15 mouse cellular contexts compared by ENCODE assay signal in the genomic region with DNA sequence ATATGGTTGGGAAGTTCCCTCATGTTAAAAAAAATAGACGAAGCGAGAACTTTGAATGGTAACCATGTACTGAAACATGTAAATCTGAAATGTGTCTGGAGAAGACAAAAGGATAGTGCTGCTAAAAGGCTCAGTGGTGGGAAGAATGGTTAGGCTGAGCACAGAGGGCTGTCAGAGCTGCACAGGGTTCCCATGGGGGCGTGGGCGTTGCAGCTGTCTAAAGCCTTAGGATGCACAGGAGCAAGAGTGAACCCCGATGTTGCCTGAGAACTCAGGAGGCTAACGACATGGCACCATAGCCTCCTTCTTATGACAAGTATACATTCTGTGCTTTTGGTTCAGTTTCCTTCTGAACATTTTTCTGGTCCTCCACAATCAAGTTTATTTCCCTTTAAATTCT.
DNase-seq lines count a peak whose midpoint lies in the region; ATAC-seq and TF ChIP-seq lines count a peak whose summit lies in the region.
"Had no signal": no experiment of that assay in that cellular context is flagged by ENCODE, and none has a peak within 500 bp of the region (broad histone marks: within the 10 kb centered on the region; RNA-seq: fewer than 3 reads in every experiment).

No protein-coding gene starts in this region.

- DNase-seq in gastrocnemius, postnatal 14 days, result peak; percentile 11
- DNase-seq in gastrocnemius, postnatal 25 days, result no peak
- DNase-seq in left cerebral cortex, adult 11 months (ENCODE audit: low spot score), result peak; percentile 10
- DNase-seq in left cerebral cortex, postnatal 25 days (ENCODE audit: low spot score in 2 of 2), result no peak
- peak; percentile 10 for DNase-seq in brain, embryonic 14.5 days (ENCODE audit: low read depth)
- DNase-seq in layer of hippocampus, adult 9-11 months, result peak; percentile 60
- DNase-seq: cerebellum, adult 11-12 months; liver, postnatal 0 days; thymus, adult 18-20 months had no signal

- TF ChIP-seq POLR2A in brain, embryonic 14.5 days (IDR thresholded peaks at IDR 0.05; ENCODE audit: borderline replicate concordance, extremely low read depth, insufficient read depth, insufficient read length, poor library complexity, severe bottlenecking), result no peak

- no peak for ATAC-seq in erythroblast, adult 5-6 weeks (replicated peaks; ENCODE audit: low FRiP score, poor library complexity, severe bottlenecking)
- ATAC-seq in forebrain, embryonic 16.5 days, result no peak

- WGBS in forebrain, embryonic 16.5 days, result 78% methylated on average over 6 of the region's 6 CpGs

- intact Hi-C loops in gastrocnemius, postnatal 14 days (cut with DNase I; ENCODE audit: low total_unique reads), result no loop called here
- intact Hi-C loops in left cerebral cortex, postnatal 25 days (cut with DNase I), result no loop called here

- TF ChIP-seq CTCF in brain, embryonic 14.5 days (IDR thresholded peaks at IDR 0.05; ENCODE audit: borderline replicate concordance, extremely low read depth, insufficient read depth, insufficient read length), result no peak

- no peak overlapping the region for H3K4me3 ChIP-seq in forebrain, embryonic 16.5 days (replicated peaks; ENCODE audit: low read length)
- H3K4me3 ChIP-seq: heart, embryonic 13.5 days; kidney, embryonic 15.5 days; megakaryocyte, embryonic 14.5 days; neural tube, embryonic 15.5 days had no signal

- no peaks in the 10 kb centered on the region for H3K36me3 ChIP-seq in forebrain, embryonic 16.5 days (ENCODE audit: control insufficient read depth, insufficient read depth)
- H3K36me3 ChIP-seq: heart, embryonic 13.5 days; kidney, embryonic 15.5 days; neural tube, embryonic 15.5 days had no signal

- no peaks in the 10 kb centered on the region for H3K9me3 ChIP-seq in forebrain, embryonic 16.5 days (ENCODE audit: control insufficient read depth, low read length)
- H3K9me3 ChIP-seq: heart, embryonic 13.5 days; kidney, embryonic 15.5 days; neural tube, embryonic 15.5 days had no signal

- H3K4me1 ChIP-seq in forebrain, embryonic 16.5 days (replicated peaks; ENCODE audit: control insufficient read depth, insufficient read depth, low read length), result no peaks in the 10 kb centered on the region
- H3K4me1 ChIP-seq: kidney, embryonic 15.5 days; megakaryocyte, embryonic 14.5 days had no signal

- H3K9ac ChIP-seq in forebrain, embryonic 16.5 days (replicated peaks; ENCODE audit: low read depth, low read length), result no peak overlapping the region
- H3K9ac ChIP-seq: heart, embryonic 13.5 days; kidney, embryonic 15.5 days; liver, postnatal 0 days; neural tube, embryonic 15.5 days had no signal

- no peaks in the 10 kb centered on the region for H3K27me3 ChIP-seq in forebrain, embryonic 16.5 days (replicated peaks; ENCODE audit: control insufficient read depth, insufficient read depth, low read length)
- H3K27me3 ChIP-seq: heart, embryonic 13.5 days; kidney, embryonic 15.5 days; megakaryocyte, embryonic 14.5 days; neural tube, embryonic 15.5 days had no signal

- H3K27ac ChIP-seq in forebrain, embryonic 16.5 days (ENCODE audit: low read length), result no peak overlapping the region
- H3K27ac ChIP-seq: heart, embryonic 13.5 days; kidney, embryonic 15.5 days; neural tube, embryonic 15.5 days had no signal

- no peak overlapping the region for H3K4me2 ChIP-seq in forebrain, embryonic 16.5 days (ENCODE audit: low read length)
- H3K4me2 ChIP-seq: kidney, embryonic 15.5 days; neural tube, embryonic 15.5 days had no signal

Comparison
In these comparisons a context has a peak if more than half of its experiments do, and no peak if none do; other contexts are left out.
1. DNase-seq: peak in gastrocnemius, postnatal 14 days (single experiment), left cerebral cortex, adult 11 months (single experiment), brain, embryonic 14.5 days (single experiment) and layer of hippocampus, adult 9-11 months (single experiment); none in gastrocnemius, postnatal 25 days (single experiment) and left cerebral cortex, postnatal 25 days (0 of 2).